Mouse (Mus musculus) intestine, embryonic 15.5 days (tissue): Measurements from ENCODE around the gene Paqr5. TPM values are rescaled to one million over a fixed set of nuclear protein-coding genes. Genes with fewer than 3 reads are reported as not detected.

Experiments used
- ATAC-seq: fragments of 200-750 bp; cut with Nextera tagmentation; 2 replicates; pipeline ENCODE4 v1.8.0; 2017; ENCODE audit warnings: moderate TSS enrichment, moderate library complexity
- H3K27ac ChIP-seq: fragments of 300-500 bp; sonication (generic); 2 replicates; pipeline ENCODE4 v1.5.1; 2015; ENCODE audit warnings: mild to moderate bottlenecking, inconsistent platforms
- H3K27me3 ChIP-seq: fragments of 300-500 bp; sonication (generic); replicated peaks from 2 replicates; pipeline ENCODE4 v1.6.1; 2015; ENCODE audit warnings: inconsistent platforms
- H3K36me3 ChIP-seq: fragments of 300-500 bp; sonication (generic); 2 replicates; pipeline ENCODE4 v1.6.1; 2015; ENCODE audit warnings: inconsistent platforms
- H3K4me1 ChIP-seq: fragments of 300-500 bp; sonication (generic); replicated peaks from 2 replicates; pipeline ENCODE4 v1.6.1; 2015; ENCODE audit warnings: inconsistent platforms
- H3K4me2 ChIP-seq: fragments of 300-500 bp; sonication (generic); replicated peaks from 2 replicates; pipeline ENCODE4 v1.6.1; 2015; ENCODE audit warnings: mild to moderate bottlenecking, inconsistent platforms
- H3K4me3 ChIP-seq: fragments of 300-500 bp; sonication (generic); replicated peaks from 2 replicates; pipeline ENCODE4 v1.5.1; 2015; ENCODE audit warnings: inconsistent platforms
- H3K9ac ChIP-seq: fragments of 300-500 bp; sonication (generic); 2 replicates; pipeline ENCODE4 v1.6.1; 2015; ENCODE audit warnings: inconsistent platforms
- H3K9me3 ChIP-seq: fragments of 300-500 bp; sonication (generic); 2 replicates; pipeline ENCODE4 v1.6.1; 2016; ENCODE audit warnings: inconsistent platforms
- WGBS: fragments of 180-500 bp; shearing (Covaris S2); methylation state at CpG from one replicate; pipeline ENCODE4 v1.1.7; 2015; 5-methylcytosine and 5-hydroxymethylcytosine counted together
- polyA plus RNA-seq: library from polyadenylated mRNA; unstranded; fragments of >200 nt; fragmentation: Nextera tagmentation; extraction: Ambion mirVana; gene quantifications from 2 replicates; pipeline ENCODE4 v1.2.1, GENCODE M21; 2015

Gene Paqr5
- polyA plus RNA-seq, 1 experiment from 2014 or later: 7.6 TPM

DNA sequence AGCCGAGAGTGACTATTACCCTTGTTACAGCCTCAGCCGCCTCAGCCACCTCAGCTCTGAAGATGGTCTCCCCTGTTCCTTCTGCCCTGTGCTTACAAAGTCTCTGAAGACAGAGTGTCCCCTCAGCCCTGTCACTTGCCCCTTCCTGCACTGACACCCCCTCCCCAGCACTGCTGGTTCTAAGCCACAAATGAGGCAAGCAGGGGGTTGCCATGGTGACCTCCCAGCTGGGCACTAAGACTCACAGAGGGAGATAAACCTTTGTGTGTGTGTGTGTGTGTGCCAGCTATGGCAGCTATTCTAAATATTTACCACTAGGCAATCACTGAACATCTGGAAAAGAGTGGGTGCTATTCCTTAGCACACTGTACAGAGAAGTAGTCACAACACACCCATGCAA, 23.0 kb downstream of the Paqr5 start:
- Histone ChIP-seq H3K9me3 (no peaks in the 10 kb centered on the region), H3K9ac (no peak overlapping the region), H3K36me3 (no peaks in the 10 kb centered on the region), H3K4me3 (no peak overlapping the region), H3K27ac (no peak overlapping the region), H3K4me1 (peaks cover 21% of the 10 kb centered on the region), H3K4me2 (no peak overlapping the region), H3K27me3 (no peaks in the 10 kb centered on the region)
- ATAC-seq: no peak
- WGBS: 46% methylated on average over 2 of the region's 2 CpGs

GRCm38 (mm10) chr9:61999653-62000420, 26.8 kb downstream of the Paqr5 start:
- Histone ChIP-seq H3K4me3 (no peak overlapping the region), H3K4me2 (peak overlapping the region; percentile 25), H3K9me3 (no peaks in the 10 kb centered on the region), H3K27ac (peak overlapping the region; percentile 58), H3K27me3 (no peaks in the 10 kb centered on the region), H3K36me3 (no peaks in the 10 kb centered on the region), H3K4me1 (peaks cover 17% of the 10 kb centered on the region), H3K9ac (no peak overlapping the region)
- ATAC-seq: peak; percentile 92
- 63% methylated on average over 6 of the region's 6 CpGs for WGBS

- WGBS: 20% methylated on average over 6 of the region's 6 CpGs
- peak; percentile 52 for ATAC-seq
- Histone ChIP-seq H3K9me3 (no peaks in the 10 kb centered on the region), H3K27me3 (no peaks in the 10 kb centered on the region), H3K9ac (no peak overlapping the region), H3K27ac (no peak overlapping the region), H3K4me3 (no peak overlapping the region), H3K4me1 (peaks cover 17% of the 10 kb centered on the region), H3K36me3 (no peaks in the 10 kb centered on the region), H3K4me2 (no peak overlapping the region; the same call in 1 of the 2 replicates)
Measured at GRCm38 (mm10) chr9:61997860-61998259, 28.8 kb downstream of the Paqr5 start.

- no peaks in the 10 kb centered on the region for H3K9me3 ChIP-seq
- WGBS: 41% methylated on average over 4 of the region's 4 CpGs
- peaks cover 2% of the 10 kb centered on the region; the same call in 1 of the 2 replicates for H3K4me1 ChIP-seq
- no peaks in the 10 kb centered on the region for H3K27me3 ChIP-seq
- H3K36me3 ChIP-seq: no peaks in the 10 kb centered on the region
- ATAC-seq: no peak
- no peak overlapping the region for H3K9ac ChIP-seq
- H3K4me2 ChIP-seq: no peak overlapping the region
- no peak overlapping the region for H3K4me3 ChIP-seq
- no peak overlapping the region for H3K27ac ChIP-seq
Measured at GRCm38 (mm10) chr9:61991158-61991557, 35.5 kb downstream of the Paqr5 start.

DNA sequence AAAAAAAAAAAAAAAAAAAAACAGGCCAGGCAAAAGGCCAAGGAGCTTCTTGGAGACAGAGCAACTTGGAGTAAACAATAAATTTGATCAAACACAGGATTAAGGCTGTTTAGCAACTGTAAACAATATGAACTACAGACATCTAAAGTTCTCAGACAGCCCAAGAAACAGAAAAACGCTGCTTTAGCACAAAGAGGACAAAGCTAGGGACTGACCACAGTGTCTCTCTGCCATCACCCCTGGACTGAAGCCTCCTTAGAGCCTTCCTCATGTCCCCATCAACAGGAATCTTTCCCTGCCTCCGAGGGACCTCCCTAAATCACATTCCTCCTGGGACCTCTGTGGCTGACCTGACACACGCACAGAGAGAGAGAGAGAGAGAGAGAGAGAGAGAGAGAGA, 35.9 kb downstream of the Paqr5 start:
- Histone ChIP-seq H3K4me1 (peaks cover 2% of the 10 kb centered on the region; the same call in 1 of the 2 replicates), H3K4me3 (no peak overlapping the region), H3K27me3 (no peaks in the 10 kb centered on the region), H3K9me3 (no peaks in the 10 kb centered on the region), H3K4me2 (no peak overlapping the region), H3K27ac (no peak overlapping the region), H3K36me3 (no peaks in the 10 kb centered on the region), H3K9ac (no peak overlapping the region)
- 30% methylated on average over 3 of the region's 3 CpGs for WGBS
- no peak for ATAC-seq

DNA sequence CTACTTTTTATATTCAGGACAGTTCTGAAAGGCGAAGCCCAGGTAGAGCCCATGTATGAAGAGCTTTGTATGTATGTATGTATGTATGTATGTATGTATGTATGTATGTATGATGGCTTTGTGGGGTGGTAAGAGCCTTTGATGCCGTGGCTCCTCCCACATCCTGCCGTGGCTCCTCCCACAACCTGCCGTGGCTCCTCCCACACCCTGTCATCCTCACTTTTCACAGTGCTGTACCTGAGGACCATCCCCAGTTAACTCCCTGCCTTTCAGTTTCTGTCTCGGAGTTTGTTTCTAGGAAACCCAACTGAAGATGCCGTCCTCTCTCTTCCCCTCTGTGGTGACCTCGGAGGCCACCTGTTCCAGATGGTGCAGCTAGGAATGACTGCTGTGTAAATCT, 40.6 kb downstream of the Paqr5 start:
- Histone ChIP-seq H3K27me3 (no peaks in the 10 kb centered on the region), H3K4me2 (no peak overlapping the region), H3K36me3 (no peaks in the 10 kb centered on the region), H3K9ac (no peak overlapping the region), H3K27ac (no peak overlapping the region), H3K4me3 (no peak overlapping the region), H3K9me3 (no peaks in the 10 kb centered on the region), H3K4me1 (peaks cover 2% of the 10 kb centered on the region; the same call in 1 of the 2 replicates)
- peak; percentile 27; the same call in 1 of the 2 replicates for ATAC-seq
- 83% methylated on average over 7 of the region's 7 CpGs for WGBS

- WGBS: 44% methylated on average over 11 of the region's 11 CpGs
Measured at GRCm38 (mm10) chr9:61985183-61985863, 41.3 kb downstream of the Paqr5 start.

GRCm38 (mm10) chr9:61982940-61983620, 43.6 kb downstream of the Paqr5 start:
- 81% methylated on average over 7 of the region's 7 CpGs for WGBS
- peak; percentile 61 for ATAC-seq

More at GRCm38 (mm10) chr9:61985183-61985863, 41.3 kb downstream of the Paqr5 start:
- Histone ChIP-seq H3K36me3 (no peaks in the 10 kb centered on the region), H3K27ac (no peak overlapping the region), H3K9ac (no peak overlapping the region), H3K4me2 (no peak overlapping the region), H3K4me1 (no peaks in the 10 kb centered on the region), H3K4me3 (no peak overlapping the region), H3K27me3 (no peaks in the 10 kb centered on the region), H3K9me3 (no peaks in the 10 kb centered on the region)
- ATAC-seq: 0 out of 2 replicates have a peak, but pooled peaks have one; percentile 19

DNA sequence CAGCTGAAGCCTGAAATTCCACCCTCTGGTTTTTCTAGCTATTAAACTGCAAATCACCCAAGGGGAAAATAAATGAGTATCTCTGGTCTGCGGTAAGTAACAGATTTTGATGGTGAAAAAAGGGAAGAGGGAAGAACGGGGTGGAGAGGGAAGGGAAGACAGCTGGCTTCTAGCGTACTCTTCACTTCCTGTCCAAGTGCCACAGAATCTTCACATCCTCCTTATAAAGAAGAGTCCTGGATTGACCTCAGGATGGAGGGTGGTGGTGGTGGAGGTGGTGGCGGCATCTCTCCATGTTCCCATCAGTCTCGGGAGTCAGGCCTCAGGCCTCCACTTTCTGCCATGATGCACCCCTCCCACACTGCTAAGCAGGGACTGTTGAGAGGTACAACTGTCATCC, 44.8 kb downstream of the Paqr5 start:
- H3K4me3 ChIP-seq: no peak overlapping the region
- no peak overlapping the region for H3K4me2 ChIP-seq
- WGBS: 76% methylated on average over 5 of the region's 5 CpGs
- H3K4me1 ChIP-seq: no peaks in the 10 kb centered on the region
- no peak overlapping the region for H3K27ac ChIP-seq
- H3K27me3 ChIP-seq: no peaks in the 10 kb centered on the region
- no peaks in the 10 kb centered on the region for H3K36me3 ChIP-seq
- H3K9me3 ChIP-seq: no peaks in the 10 kb centered on the region
- ATAC-seq: no peak
- no peak overlapping the region for H3K9ac ChIP-seq

More at GRCm38 (mm10) chr9:61982940-61983620, 43.6 kb downstream of the Paqr5 start:
- H3K36me3 ChIP-seq: no peaks in the 10 kb centered on the region
- H3K4me2 ChIP-seq: no peak overlapping the region
- no peaks in the 10 kb centered on the region for H3K27me3 ChIP-seq
- no peak overlapping the region for H3K27ac ChIP-seq
- no peak overlapping the region for H3K9ac ChIP-seq
- H3K9me3 ChIP-seq: no peaks in the 10 kb centered on the region
- H3K4me3 ChIP-seq: no peak overlapping the region
- H3K4me1 ChIP-seq: no peaks in the 10 kb centered on the region

- H3K9ac ChIP-seq: no peak overlapping the region
- WGBS: 88% methylated on average over 2 of the region's 2 CpGs
- no peak overlapping the region for H3K27ac ChIP-seq
- no peaks in the 10 kb centered on the region for H3K9me3 ChIP-seq
- no peak overlapping the region for H3K4me3 ChIP-seq
- H3K4me1 ChIP-seq: no peaks in the 10 kb centered on the region
- ATAC-seq: no peak
- no peaks in the 10 kb centered on the region for H3K27me3 ChIP-seq
- H3K36me3 ChIP-seq: no peaks in the 10 kb centered on the region
- no peak overlapping the region for H3K4me2 ChIP-seq
Measured at GRCm38 (mm10) chr9:61979983-61980382, 46.7 kb downstream of the Paqr5 start.

DNA sequence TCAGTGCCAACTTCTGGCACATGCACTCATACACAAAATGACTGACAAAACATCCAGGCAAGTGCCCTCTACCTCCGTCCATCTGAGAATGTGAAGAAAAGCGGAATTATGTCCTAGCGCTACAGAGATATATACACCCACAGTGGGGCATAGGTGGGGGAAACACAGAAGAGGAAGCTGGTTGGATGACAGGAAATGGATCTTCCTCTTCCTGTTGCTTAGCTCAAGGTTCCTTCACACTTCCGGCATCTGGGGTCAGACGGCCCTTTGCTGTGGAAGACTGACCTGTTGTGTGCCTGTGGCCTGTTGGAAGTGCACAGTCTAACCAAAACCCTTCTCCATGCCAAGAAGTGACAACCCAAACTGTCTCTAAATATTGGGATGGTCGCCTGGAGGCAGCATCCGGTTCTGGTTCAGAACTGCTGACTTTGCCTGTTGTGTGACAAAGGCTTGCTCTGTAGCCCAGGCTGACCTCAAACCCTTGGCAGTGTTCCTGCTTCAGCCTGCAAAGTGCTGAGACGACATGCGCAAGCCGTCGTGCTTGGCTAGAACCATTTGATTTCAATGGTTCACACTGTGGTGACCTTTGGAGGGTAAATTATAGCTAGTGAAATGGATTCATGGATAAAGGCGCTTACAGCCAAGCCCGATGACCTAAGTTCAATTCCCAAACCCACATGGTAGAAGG, 49.3 kb downstream of the Paqr5 start:
- Histone ChIP-seq H3K9ac (no peak overlapping the region), H3K4me1 (no peaks in the 10 kb centered on the region), H3K4me2 (no peak overlapping the region), H3K9me3 (no peaks in the 10 kb centered on the region), H3K27me3 (no peaks in the 10 kb centered on the region), H3K36me3 (no peaks in the 10 kb centered on the region), H3K4me3 (no peak overlapping the region), H3K27ac (no peak overlapping the region)
- WGBS: 86% methylated on average over 13 of the region's 13 CpGs
- ATAC-seq: no peak

DNA sequence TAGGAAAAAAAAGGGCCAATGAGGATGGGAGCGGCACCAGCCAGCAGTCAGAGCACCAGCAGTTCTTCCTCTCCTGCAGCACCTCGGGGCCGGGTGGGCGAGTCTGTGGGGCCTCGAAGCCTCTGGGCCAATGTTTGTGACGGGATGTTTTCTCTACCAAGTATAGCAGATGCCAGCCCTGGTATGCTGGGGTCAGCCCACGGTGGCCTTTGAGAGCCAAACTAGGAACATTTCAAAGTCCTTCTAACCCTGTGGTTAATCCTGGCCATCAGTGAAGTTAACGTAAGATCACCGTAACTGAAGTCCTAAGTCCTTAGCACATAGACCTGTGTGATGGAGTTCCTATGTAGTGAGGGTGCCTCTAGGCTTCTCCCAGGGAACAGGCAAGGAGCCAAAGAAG, 54.6 kb downstream of the Paqr5 start:
- no peak for ATAC-seq
- H3K4me3 ChIP-seq: no peak overlapping the region

More for the DNA sequence above, 54.6 kb downstream of the Paqr5 start:
- H3K4me2 ChIP-seq: no peak overlapping the region
- H3K27ac ChIP-seq: no peak overlapping the region
- no peaks in the 10 kb centered on the region for H3K36me3 ChIP-seq
- WGBS: 52% methylated on average over 9 of the region's 9 CpGs
- no peak overlapping the region for H3K9ac ChIP-seq
- H3K4me1 ChIP-seq: no peaks in the 10 kb centered on the region
- H3K27me3 ChIP-seq: no peaks in the 10 kb centered on the region
- H3K9me3 ChIP-seq: no peaks in the 10 kb centered on the region
